In the genomic region with DNA sequence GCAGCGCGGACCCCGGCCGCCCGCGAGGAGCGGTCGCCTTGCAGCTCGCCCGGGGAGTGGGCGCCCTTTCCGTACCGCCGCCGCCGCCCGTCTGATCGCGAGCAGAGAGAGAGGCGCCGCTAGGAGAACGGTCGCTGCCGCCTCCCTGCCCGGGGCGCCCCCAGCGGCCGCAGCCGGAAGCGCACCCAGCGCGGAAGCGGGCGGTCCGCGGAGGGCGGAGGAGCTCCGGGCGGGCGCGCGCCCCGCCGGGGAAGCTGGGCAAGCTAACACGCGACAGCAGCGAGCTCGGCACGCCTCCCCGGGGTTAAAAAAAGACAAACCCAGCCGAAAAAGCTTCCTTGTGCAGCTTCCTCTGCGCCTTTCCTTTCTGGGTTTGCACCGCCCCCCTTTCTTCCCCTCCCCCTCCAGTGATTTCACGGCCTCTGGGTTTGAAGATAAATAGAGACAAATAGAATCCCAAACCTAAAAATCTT, we compare ENCODE assay signal across 8 mouse cellular contexts. TPM values are rescaled to one million over a fixed set of nuclear protein-coding genes. Genes with fewer than 3 reads are reported as not detected.
DNase-seq lines count a peak whose midpoint lies in the region; ATAC-seq and TF ChIP-seq lines count a peak whose summit lies in the region.

A gene (minus strand): TSS at position 93 of the 473 bp plus-strand sequence.

- WGBS in cerebellum, adult 2 months = under 1% methylated on average over 44 of the region's 54 CpGs
- 4% methylated on average over 42 of the region's 54 CpGs for WGBS in forebrain, postnatal 0 days
- WGBS in lung, embryonic 16.5 days = under 1% methylated on average over 36 of the region's 54 CpGs
- WGBS in thymus, adult 2 months = 2% methylated on average over 50 of the region's 54 CpGs

- H3K9me3 ChIP-seq in forebrain, postnatal 0 days (ENCODE audit: low read length) = no peaks in the 10 kb centered on the region
- no peaks in the 10 kb centered on the region for H3K9me3 ChIP-seq in lung, embryonic 16.5 days (ENCODE audit: control insufficient read depth, low read length)

- DNase-seq in MN1 (ENCODE audit: low spot score) = peak; percentile 93
- DNase-seq in cerebellum, adult 2 months = peak; percentile 85 to 88
- DNase-seq in forebrain, postnatal 0 days = peak; percentile 94
- peak; percentile 94 to 95 for DNase-seq in heart, postnatal 36 days
- peak; percentile 89 for DNase-seq in layer of hippocampus, adult 9-11 months
- peak; percentile 82 for DNase-seq in ovary, adult 18-20 months (ENCODE audit: low spot score)
- peak; percentile 93 for DNase-seq in thymus, adult 2 months

- intact Hi-C loops in heart, postnatal 36 days (cut with DNase I) = loop anchor here (5.0 to 10.0 kb wide), 2 partner anchors 115 to 467 kb away; a partner anchor contains a TSS

- peak; percentile 91 for ATAC-seq in forebrain, postnatal 0 days
- ATAC-seq in lung, embryonic 16.5 days (ENCODE audit: low read depth) = peak; percentile 91

- no peaks in the 10 kb centered on the region for H3K27me3 ChIP-seq in cerebellum, adult 2 months (ENCODE audit: control insufficient read depth, insufficient read depth, low read length)
- no peaks in the 10 kb centered on the region for H3K27me3 ChIP-seq in forebrain, postnatal 0 days (ENCODE audit: insufficient read depth, low read length)
- no peaks in the 10 kb centered on the region for H3K27me3 ChIP-seq in lung, embryonic 16.5 days (ENCODE audit: control insufficient read depth, insufficient read depth, low read depth, low read length)
- H3K27me3 ChIP-seq in thymus, adult 2 months (ENCODE audit: control insufficient read depth, insufficient read depth, low read length) = no peaks in the 10 kb centered on the region

- no peaks in the 10 kb centered on the region for H3K36me3 ChIP-seq in forebrain, postnatal 0 days (ENCODE audit: insufficient read depth)
- no peaks in the 10 kb centered on the region for H3K36me3 ChIP-seq in lung, embryonic 16.5 days (ENCODE audit: control insufficient read depth, insufficient read depth, low read length)
- no peaks in the 10 kb centered on the region for H3K36me3 ChIP-seq in thymus, adult 2 months (ENCODE audit: control insufficient read depth, insufficient read depth, low read length)

- peak; percentile 57 for TF ChIP-seq CTCF in cerebellum, adult 2 months (IDR thresholded peaks at IDR 0.05; ENCODE audit: borderline replicate concordance, insufficient read depth, low read depth, low read length)
- peak; percentile 82 for TF ChIP-seq CTCF in forebrain, postnatal 0 days (IDR thresholded peaks at IDR 0.05; ENCODE audit: low read depth)
- TF ChIP-seq CTCF in thymus, adult 2 months (IDR thresholded peaks at IDR 0.05; ENCODE audit: borderline replicate concordance, control insufficient read depth, extremely low read depth, insufficient read depth, low read length, poor library complexity) = peak; percentile 98

- peak within 1 kb of the TSS; percentile 64 for H3K4me2 ChIP-seq in forebrain, postnatal 0 days (ENCODE audit: low read depth)
- peak within 1 kb of the TSS; percentile 79 for H3K4me2 ChIP-seq in lung, embryonic 16.5 days (ENCODE audit: low read depth, low read length)

- TF ChIP-seq POLR2A in cerebellum, adult 2 months (IDR thresholded peaks at IDR 0.05; ENCODE audit: borderline replicate concordance, insufficient read depth, low read length) = peak; percentile 25; the same call in 1 of the 2 replicates
- peak; percentile 70; the same call in 1 of the 2 replicates for TF ChIP-seq POLR2A in thymus, adult 2 months (IDR thresholded peaks at IDR 0.05; ENCODE audit: control insufficient read depth, extremely low read depth, insufficient read depth, low read length, poor library complexity)

- H3K4me3 ChIP-seq in cerebellum, adult 2 months (replicated peaks; ENCODE audit: insufficient read depth, low read depth, low read length) = peak within 1 kb of the TSS; percentile 66
- peak within 1 kb of the TSS; percentile 95 for H3K4me3 ChIP-seq in forebrain, postnatal 0 days (ENCODE audit: low read depth, low read length)
- H3K4me3 ChIP-seq in lung, embryonic 16.5 days (ENCODE audit: low read length) = peak within 1 kb of the TSS; percentile 76
- peak within 1 kb of the TSS; percentile 77 for H3K4me3 ChIP-seq in thymus, adult 2 months (ENCODE audit: control insufficient read depth, insufficient read depth, low read length)

- H3K9ac ChIP-seq in forebrain, postnatal 0 days = peak within 1 kb of the TSS; percentile 90
- peak within 1 kb of the TSS; percentile 82 for H3K9ac ChIP-seq in lung, embryonic 16.5 days (ENCODE audit: low read length)

- H3K27ac ChIP-seq in cerebellum, adult 2 months (ENCODE audit: insufficient read depth, low read length) = 0 out of 2 replicates have a peak within 1 kb of the TSS, but pooled peaks have one; percentile 6
- H3K27ac ChIP-seq in forebrain, postnatal 0 days (ENCODE audit: low read depth, low read length) = peak within 1 kb of the TSS; percentile 95
- peak within 1 kb of the TSS; percentile 74 for H3K27ac ChIP-seq in lung, embryonic 16.5 days (ENCODE audit: low read length)
- H3K27ac ChIP-seq in thymus, adult 2 months (ENCODE audit: control insufficient read depth, insufficient read depth, low read length) = peak within 1 kb of the TSS; percentile 43; the same call in 1 of the 2 replicates

- no peaks in the 10 kb centered on the region; the same call in 1 of the 2 replicates for H3K4me1 ChIP-seq in cerebellum, adult 2 months (ENCODE audit: control insufficient read depth, insufficient read depth, low read length)
- peaks cover 11% of the 10 kb centered on the region; the same call in 1 of the 2 replicates for H3K4me1 ChIP-seq in forebrain, postnatal 0 days (ENCODE audit: insufficient read depth)
- H3K4me1 ChIP-seq in lung, embryonic 16.5 days (replicated peaks; ENCODE audit: control insufficient read depth, insufficient read depth, low read length) = peaks cover 21% of the 10 kb centered on the region
- peaks cover 7% of the 10 kb centered on the region for H3K4me1 ChIP-seq in thymus, adult 2 months (replicated peaks; ENCODE audit: control insufficient read depth, insufficient read depth, low read length)

RNA-seq across cellular contexts. Expression of the gene that starts here (rescaled TPM):
- polyA plus RNA-seq in cerebellum, adult 2 months (2012; rRNA removed) = 13.8 and 14.3 TPM in 2 replicates
- 99.9 and 101 TPM in 2 replicates for total RNA-seq in forebrain, postnatal 0 days (2014; rRNA removed)
- 19.8 and 26.8 TPM in 2 replicates for polyA plus RNA-seq in forebrain, postnatal 0 days (2015; fragmentation: Nextera tagmentation; extraction: Ambion mirVana)
- 10 to 100 TPM; 11.2 to 15.7 TPM for total RNA-seq in heart, postnatal 36 days (2021)
- 5.5 and 6.0 TPM in 2 replicates for polyA plus RNA-seq in lung, embryonic 16.5 days (2015; fragmentation: Nextera tagmentation; extraction: Ambion mirVana)
- polyA plus RNA-seq in thymus, adult 2 months (2012; rRNA removed) = 6.2 and 6.5 TPM in 2 replicates

Comparison
In these comparisons a context has a peak if more than half of its experiments do, and no peak if none do; other contexts are left out.
1. Peak in every context shown above with its lines: DNase-seq, ATAC-seq, H3K4me3 ChIP-seq and H3K27ac ChIP-seq.
2. H3K27ac ChIP-seq: peak in every context shown above with its lines; median percentile 95 in forebrain, postnatal 0 days; 74 in lung, embryonic 16.5 days; 43 in thymus, adult 2 months; 6 in cerebellum, adult 2 months.